Mouse (Mus musculus): ENCODE data around the gene Ctns. TPM values are rescaled to one million over a fixed set of nuclear protein-coding genes. Genes with fewer than 3 reads are reported as not detected.

The Ctns gene
- total and polyA plus RNA-seq, 2 experiments from 2014 or later, result 13.3 to 21.5 TPM

GRCm38 (mm10) chr11:73232513-73232912, 33.7 kb upstream of the Ctns start:
- no peaks in the 10 kb centered on the region for H3K36me3 ChIP-seq (ENCODE audit: insufficient read depth, low read length)
- DNase-seq (ENCODE audit: low spot score), result no peak
- H3K27me3 ChIP-seq (ENCODE audit: insufficient read depth, low read length), result no peaks in the 10 kb centered on the region
- 63% methylated on average over 2 of the region's 2 CpGs for WGBS
- no peak for TF ChIP-seq CTCF (IDR thresholded peaks at IDR 0.05)
- no peaks in the 10 kb centered on the region for H3K4me1 ChIP-seq (ENCODE audit: insufficient read depth, low read length)
- no peaks in the 10 kb centered on the region for H3K9me3 ChIP-seq (ENCODE audit: low read length)
- no peak overlapping the region for H3K9ac ChIP-seq (replicated peaks; ENCODE audit: low read length, poor library complexity, severe bottlenecking)
- H3K27ac ChIP-seq (ENCODE audit: low read depth, low read length), result no peak overlapping the region
- H3K4me2 ChIP-seq (ENCODE audit: low read depth, low read length, poor library complexity, severe bottlenecking), result no peak overlapping the region
- no peak overlapping the region for H3K4me3 ChIP-seq (ENCODE audit: low read depth, low read length)
- no peak for ATAC-seq (ENCODE audit: low FRiP score)

DNA sequence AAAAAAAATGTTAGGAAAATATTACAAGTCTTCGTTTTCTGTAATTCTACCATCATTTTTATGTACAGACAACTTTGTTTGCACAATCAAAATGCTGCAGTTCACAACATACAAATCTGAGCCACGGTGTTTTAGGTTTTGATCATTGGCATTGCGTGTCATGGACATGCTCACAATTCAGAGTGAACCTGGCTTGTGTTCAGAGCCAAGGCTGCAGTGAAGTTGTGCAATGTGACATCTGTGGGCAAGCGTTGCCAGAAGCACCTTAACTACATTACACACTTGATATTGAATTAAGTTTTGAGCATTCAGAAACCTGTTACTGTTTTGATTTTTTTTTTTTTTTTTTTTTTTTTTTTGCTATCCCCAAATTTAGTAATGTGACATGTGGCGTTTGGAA, 31.2 kb upstream of the Ctns start:
- no peak for ATAC-seq (ENCODE audit: low FRiP score)
- TF ChIP-seq CTCF (IDR thresholded peaks at IDR 0.05), result no peak
- Histone ChIP-seq H3K4me3 (ENCODE audit: low read depth, low read length) (no peak overlapping the region), H3K9me3 (ENCODE audit: low read length) (no peaks in the 10 kb centered on the region), H3K27ac (ENCODE audit: low read depth, low read length) (no peak overlapping the region), H3K4me2 (ENCODE audit: low read depth, low read length, poor library complexity, severe bottlenecking) (no peak overlapping the region), H3K4me1 (ENCODE audit: insufficient read depth, low read length) (no peaks in the 10 kb centered on the region), H3K27me3 (ENCODE audit: insufficient read depth, low read length) (no peaks in the 10 kb centered on the region), H3K9ac (replicated peaks; ENCODE audit: low read length, poor library complexity, severe bottlenecking) (no peak overlapping the region), H3K36me3 (ENCODE audit: insufficient read depth, low read length) (no peaks in the 10 kb centered on the region)
- no peak for DNase-seq (ENCODE audit: low spot score)
- WGBS, result 86% methylated on average over 5 of the region's 5 CpGs

- no peak overlapping the region for H3K9ac ChIP-seq (replicated peaks; ENCODE audit: low read length, poor library complexity, severe bottlenecking)
- no peak overlapping the region for H3K4me3 ChIP-seq (ENCODE audit: low read depth, low read length)
- H3K27me3 ChIP-seq (ENCODE audit: insufficient read depth, low read length), result no peaks in the 10 kb centered on the region
- H3K27ac ChIP-seq (ENCODE audit: low read depth, low read length), result no peak overlapping the region
- H3K36me3 ChIP-seq (ENCODE audit: insufficient read depth, low read length), result no peaks in the 10 kb centered on the region
- 84% methylated on average over 5 of the region's 5 CpGs for whole genome bisulfite sequencing
- DNase-seq (ENCODE audit: low spot score) (no peak), ATAC-seq (ENCODE audit: low FRiP score) (no peak)
- H3K9me3 ChIP-seq (ENCODE audit: low read length), result no peaks in the 10 kb centered on the region
- no peaks in the 10 kb centered on the region for H3K4me1 ChIP-seq (ENCODE audit: insufficient read depth, low read length)
- no peak for TF ChIP-seq CTCF (IDR thresholded peaks at IDR 0.05)
- H3K4me2 ChIP-seq (ENCODE audit: low read depth, low read length, poor library complexity, severe bottlenecking), result no peak overlapping the region
Measured at GRCm38 (mm10) chr11:73228881-73229280, 30.0 kb upstream of the Ctns start.

- Histone ChIP-seq H3K9me3 (ENCODE audit: low read length) (no peaks in the 10 kb centered on the region), H3K27me3 (ENCODE audit: insufficient read depth, low read length) (no peaks in the 10 kb centered on the region), H3K27ac (ENCODE audit: low read depth, low read length) (no peak overlapping the region), H3K36me3 (ENCODE audit: insufficient read depth, low read length) (no peaks in the 10 kb centered on the region), H3K4me1 (ENCODE audit: insufficient read depth, low read length) (no peaks in the 10 kb centered on the region), H3K9ac (replicated peaks; ENCODE audit: low read length, poor library complexity, severe bottlenecking) (no peak overlapping the region), H3K4me3 (ENCODE audit: low read depth, low read length) (no peak overlapping the region), H3K4me2 (ENCODE audit: low read depth, low read length, poor library complexity, severe bottlenecking) (no peak overlapping the region)
- ATAC-seq (ENCODE audit: low FRiP score) (no peak), DNase-seq (ENCODE audit: low spot score) (no peak)
- 88% methylated on average over 6 of the region's 6 CpGs for WGBS
- no peak for TF ChIP-seq CTCF (IDR thresholded peaks at IDR 0.05)
Measured at GRCm38 (mm10) chr11:73225856-73226255, 27.0 kb upstream of the Ctns start.

DNA sequence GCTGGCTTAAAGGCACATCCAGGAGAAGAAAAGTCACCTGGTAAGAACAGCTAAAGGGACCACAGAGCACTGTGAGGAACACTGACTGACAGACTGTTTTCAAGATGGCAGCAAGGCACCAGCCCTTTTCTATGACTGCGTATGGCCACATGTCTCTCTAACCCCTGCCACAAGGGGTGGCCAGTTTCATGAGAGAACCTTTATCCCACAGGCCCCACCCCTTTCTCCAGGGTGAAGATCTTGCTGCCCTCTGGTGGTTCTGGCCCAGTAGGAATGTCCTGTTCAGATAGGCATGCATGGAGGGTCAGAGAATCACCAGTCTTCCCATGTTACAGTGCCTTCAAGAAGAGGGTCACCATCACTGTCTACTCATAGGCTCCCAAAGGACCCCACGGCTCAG, 25.1 kb upstream of the Ctns start:
- DNase-seq (ENCODE audit: low spot score), result no peak
- no peaks in the 10 kb centered on the region for H3K27me3 ChIP-seq (ENCODE audit: insufficient read depth, low read length)
- no peak overlapping the region for H3K9ac ChIP-seq (replicated peaks; ENCODE audit: low read length, poor library complexity, severe bottlenecking)
- no peaks in the 10 kb centered on the region for H3K4me1 ChIP-seq (ENCODE audit: insufficient read depth, low read length)
- H3K4me3 ChIP-seq (ENCODE audit: low read depth, low read length), result no peak overlapping the region
- peak; percentile 47 for TF ChIP-seq CTCF (IDR thresholded peaks at IDR 0.05)
- H3K36me3 ChIP-seq (ENCODE audit: insufficient read depth, low read length), result no peaks in the 10 kb centered on the region
- no peak for ATAC-seq (ENCODE audit: low FRiP score)
- H3K27ac ChIP-seq (ENCODE audit: low read depth, low read length), result no peak overlapping the region
- WGBS, result 78% methylated on average over 2 of the region's 2 CpGs
- H3K9me3 ChIP-seq (ENCODE audit: low read length), result no peaks in the 10 kb centered on the region
- no peak overlapping the region for H3K4me2 ChIP-seq (ENCODE audit: low read depth, low read length, poor library complexity, severe bottlenecking)

DNA sequence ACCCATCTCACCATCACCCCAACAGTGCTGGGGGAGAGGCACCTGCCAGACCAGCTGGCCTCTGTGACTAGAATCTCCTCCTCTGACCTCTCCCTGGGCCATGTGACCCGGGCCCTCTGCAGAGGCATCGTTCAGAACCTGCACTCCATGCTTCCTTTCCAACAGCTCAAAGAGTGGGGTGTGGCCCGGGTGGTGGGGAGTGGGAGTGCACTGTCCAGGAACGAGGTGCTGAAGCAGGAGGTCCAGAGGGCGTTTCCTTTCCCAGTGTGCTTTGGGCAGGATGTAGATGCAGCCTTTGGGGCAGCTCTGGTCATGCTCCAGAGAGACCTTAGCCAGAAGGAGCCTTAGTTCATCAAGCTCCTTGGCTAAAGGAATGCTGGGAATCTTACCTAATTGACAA, 24.0 kb upstream of the Ctns start:
- no peaks in the 10 kb centered on the region for H3K36me3 ChIP-seq (ENCODE audit: insufficient read depth, low read length)
- no peak for TF ChIP-seq CTCF (IDR thresholded peaks at IDR 0.05)
- no peaks in the 10 kb centered on the region for H3K9me3 ChIP-seq (ENCODE audit: low read length)
- no peak overlapping the region for H3K9ac ChIP-seq (replicated peaks; ENCODE audit: low read length, poor library complexity, severe bottlenecking)
- H3K4me3 ChIP-seq (ENCODE audit: low read depth, low read length), result no peak overlapping the region
- no peak overlapping the region for H3K4me2 ChIP-seq (ENCODE audit: low read depth, low read length, poor library complexity, severe bottlenecking)
- ATAC-seq (ENCODE audit: low FRiP score) (no peak), DNase-seq (ENCODE audit: low spot score) (no peak)
- H3K4me1 ChIP-seq (ENCODE audit: insufficient read depth, low read length), result no peaks in the 10 kb centered on the region
- H3K27me3 ChIP-seq (ENCODE audit: insufficient read depth, low read length), result no peaks in the 10 kb centered on the region
- 57% methylated on average over 5 of the region's 5 CpGs for WGBS
- no peak overlapping the region for H3K27ac ChIP-seq (ENCODE audit: low read depth, low read length)
